Mouse (Mus musculus) frontal cortex, postnatal 36 days (tissue): ENCODE measurements at regions not wholly inside any gene's neighbourhood (a gene's known extent, or its start where the extent isn't known, plus 50 kb on each side); places are given as distances from the start of the nearest gene placed in this dataset.

Experiments
- DNase-seq, 2 experiments: peaks; one replicate each; pipeline ENCODE4 v3.0.0; 2022; ENCODE audit warnings: low spot score in 2 of 2

GRCm38 (mm10) chr11:48436712-48437111, 363.4 kb upstream of the Rack1 start:
- DNase-seq: no peak

- DNase-seq: no peak
Observed at GRCm38 (mm10) chr11:48431316-48431715, 368.8 kb upstream of the Rack1 start.

GRCm38 (mm10) chr11:48427423-48427822, 372.7 kb upstream of the Rack1 start:
- no peak for DNase-seq

GRCm38 (mm10) chr11:48426446-48426845, 373.7 kb upstream of the Rack1 start:
- peak in 1 of 2 experiments; percentile 21 for DNase-seq

- no peak for DNase-seq
Observed at GRCm38 (mm10) chr11:48418066-48418756, 381.9 kb upstream of the Rack1 start.

- no peak for DNase-seq
Observed at GRCm38 (mm10) chr11:48417615-48418014, 382.5 kb upstream of the Rack1 start.

- no peak for DNase-seq
Observed at GRCm38 (mm10) chr11:48398032-48398431, 402.1 kb upstream of the Rack1 start.

- DNase-seq: no peak
Observed at GRCm38 (mm10) chr11:48381489-48381888, 392.7 kb upstream of the Sgcd start.

GRCm38 (mm10) chr11:48378044-48378443, 389.3 kb upstream of the Sgcd start:
- DNase-seq: no peak

- no peak for DNase-seq
Observed at GRCm38 (mm10) chr11:48377269-48377668, 388.5 kb upstream of the Sgcd start.

- no peak for DNase-seq
Observed at GRCm38 (mm10) chr11:48351349-48352023, 362.7 kb upstream of the Sgcd start.

- no peak for DNase-seq
Observed at GRCm38 (mm10) chr11:48314500-48314899, 325.7 kb upstream of the Sgcd start.

- DNase-seq: peak in 1 of 2 experiments; percentile 12
Observed at GRCm38 (mm10) chr11:48295370-48295769, 306.6 kb upstream of the Sgcd start.

- DNase-seq: no peak
Observed at GRCm38 (mm10) chr11:48262492-48262891, 273.7 kb upstream of the Sgcd start.

- no peak for DNase-seq
Observed at GRCm38 (mm10) chr11:48261089-48261488, 272.3 kb upstream of the Sgcd start.

- DNase-seq: no peak
Observed at GRCm38 (mm10) chr11:48250678-48251317, 262.0 kb upstream of the Sgcd start.

GRCm38 (mm10) chr11:48249315-48249714, 260.5 kb upstream of the Sgcd start:
- DNase-seq: no peak

- no peak for DNase-seq
Observed at GRCm38 (mm10) chr11:48221156-48221555, 232.4 kb upstream of the Sgcd start.

GRCm38 (mm10) chr11:48219157-48219556, 230.4 kb upstream of the Sgcd start:
- DNase-seq: no peak

GRCm38 (mm10) chr11:48216762-48217161, 228.0 kb upstream of the Sgcd start:
- DNase-seq: no peak

- DNase-seq: no peak
Observed at GRCm38 (mm10) chr11:48186604-48187003, 197.8 kb upstream of the Sgcd start.

GRCm38 (mm10) chr11:48178943-48179342, 190.2 kb upstream of the Sgcd start:
- no peak for DNase-seq

GRCm38 (mm10) chr11:48178174-48178573, 189.4 kb upstream of the Sgcd start:
- no peak for DNase-seq
